21 mouse cellular contexts compared by ENCODE assay signal in the genomic region with DNA sequence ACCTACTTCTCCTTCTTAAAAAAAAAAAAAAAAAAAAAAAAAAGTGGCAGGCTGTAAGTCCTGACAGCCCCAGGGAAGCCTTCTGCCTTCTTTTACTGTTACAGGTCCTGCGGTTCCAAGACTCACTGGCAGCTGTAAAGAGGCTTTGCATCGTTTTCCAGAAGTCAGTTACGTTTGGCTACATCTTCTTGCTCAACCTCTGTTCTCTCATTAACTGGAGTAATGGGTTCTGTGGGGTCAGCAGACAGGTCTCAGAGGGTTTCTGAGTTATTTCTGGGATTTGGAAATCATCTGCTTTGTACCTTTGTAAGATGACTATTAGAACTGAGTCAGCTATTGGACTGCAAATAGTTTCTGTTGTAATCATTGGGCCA.
DNase-seq lines count a peak whose midpoint lies in the region; ATAC-seq and TF ChIP-seq lines count a peak whose summit lies in the region.
"Had no signal": no experiment of that assay in that cellular context is flagged by ENCODE, and none has a peak within 500 bp of the region (broad histone marks: within the 10 kb centered on the region; RNA-seq: fewer than 3 reads in every experiment).

No protein-coding gene starts in this region.

- WGBS in limb, embryonic 14.5 days, result 14% methylated on average over 3 of the region's 3 CpGs

- H3K27ac ChIP-seq in limb, embryonic 14.5 days (replicated peaks; ENCODE audit: low read depth, low read length), result no peak overlapping the region
- H3K27ac ChIP-seq: heart, adult 2 months; liver, embryonic 12.5 days; lung, embryonic 15.5 days; neural tube, embryonic 12.5 days had no signal

- H3K4me2 ChIP-seq in limb, embryonic 14.5 days (replicated peaks; ENCODE audit: low read depth, low read length, severe bottlenecking), result no peak overlapping the region
- H3K4me2 ChIP-seq: liver, embryonic 12.5 days; lung, embryonic 15.5 days; neural tube, embryonic 12.5 days had no signal

- H3K36me3 ChIP-seq in limb, embryonic 14.5 days (ENCODE audit: control insufficient read depth, insufficient read depth, low read length), result no peaks in the 10 kb centered on the region
- H3K36me3 ChIP-seq: liver, embryonic 12.5 days; lung, embryonic 15.5 days; neural tube, embryonic 12.5 days had no signal

- no peak overlapping the region for H3K4me3 ChIP-seq in limb, embryonic 14.5 days (replicated peaks; ENCODE audit: low read length)
- H3K4me3 ChIP-seq: erythroblast, embryonic 14.5 days; heart, adult 2 months; liver, embryonic 12.5 days; lung, embryonic 15.5 days; neural tube, embryonic 12.5 days had no signal

- intact Hi-C loops in gastrocnemius, postnatal 14 days (cut with DNase I; ENCODE audit: low total_unique reads), result no loop called here

- no peak overlapping the region for H3K9ac ChIP-seq in limb, embryonic 14.5 days (ENCODE audit: low read depth, low read length, severe bottlenecking)
- H3K9ac ChIP-seq: liver, embryonic 12.5 days; lung, embryonic 15.5 days; neural tube, embryonic 12.5 days had no signal

- H3K9me3 ChIP-seq in limb, embryonic 14.5 days (ENCODE audit: control insufficient read depth, low read length), result no peaks in the 10 kb centered on the region; the same call in 1 of the 2 replicates
- H3K9me3 ChIP-seq: liver, embryonic 12.5 days; lung, embryonic 15.5 days; neural tube, embryonic 12.5 days had no signal

- ATAC-seq in limb, embryonic 14.5 days (ENCODE audit: low FRiP score, low read depth), result 0 out of 2 replicates have a peak, but pooled peaks have one; percentile 60
- ATAC-seq: hindbrain, embryonic 16.5 days; liver, embryonic 12.5 days had no signal

- no peaks in the 10 kb centered on the region for H3K27me3 ChIP-seq in limb, embryonic 14.5 days (ENCODE audit: control insufficient read depth, insufficient read depth, low read length)
- H3K27me3 ChIP-seq: liver, embryonic 12.5 days; lung, embryonic 15.5 days; neural tube, embryonic 12.5 days had no signal

- DNase-seq in gastrocnemius, postnatal 25 days, result peak; percentile 15
- no peak for DNase-seq in gastrocnemius, postnatal 14 days
- DNase-seq in 3T3-L1 (ENCODE audit: low read depth, low spot score), result peak; percentile 83
- DNase-seq in NIH3T3 (ENCODE audit: low read depth), result peak; percentile 82
- DNase-seq in limb, embryonic 14.5 days (ENCODE audit: low spot score), result peak; percentile 64
- no peak for DNase-seq in right cerebral cortex, postnatal 36 days (ENCODE audit: low spot score in 2 of 2)
- DNase-seq in MN1 (ENCODE audit: low spot score), result no peak
- DNase-seq: adrenal gland, postnatal 25 days; cerebellum, adult 9-11 months; embryo, embryonic 11 days; heart, adult 2 months; heart, postnatal 14 days; kidney, adult 11 months; kidney, postnatal 10 days; layer of hippocampus, adult 9-11 months; thymus, postnatal 4 days had no signal

- peaks cover 19% of the 10 kb centered on the region for H3K4me1 ChIP-seq in limb, embryonic 14.5 days (ENCODE audit: control insufficient read depth, insufficient read depth, low read length)
- H3K4me1 ChIP-seq: lung, embryonic 15.5 days; neural tube, embryonic 12.5 days had no signal

- TF ChIP-seq POLR2A in limb, embryonic 14.5 days (IDR thresholded peaks at IDR 0.05; ENCODE audit: borderline replicate concordance, extremely low read depth, insufficient read depth, insufficient read length), result no peak

Comparison
In these comparisons a context has a peak if more than half of its experiments do, and no peak if none do; other contexts are left out.
1. DNase-seq: peak in gastrocnemius, postnatal 25 days (single experiment), 3T3-L1 (single experiment), NIH3T3 (single experiment) and limb, embryonic 14.5 days (single experiment); none in gastrocnemius, postnatal 14 days (single experiment), right cerebral cortex, postnatal 36 days (0 of 2) and MN1 (single experiment).